ENCODE assay signal across 8 mouse cellular contexts in genomic region chr3:79947736-79948135, GRCm38 (mm10).
DNase-seq lines count a peak whose midpoint lies in the region; ATAC-seq and TF ChIP-seq lines count a peak whose summit lies in the region.
"Had no signal": no experiment of that assay in that cellular context is flagged by ENCODE, and none has a peak within 500 bp of the region (broad histone marks: within the 10 kb centered on the region; RNA-seq: fewer than 3 reads in every experiment).

No protein-coding gene starts in this region.

- no peaks in the 10 kb centered on the region for H3K27me3 ChIP-seq in lung, postnatal 0 days (replicated peaks; ENCODE audit: insufficient read depth, low read length)
- no peaks in the 10 kb centered on the region for H3K27me3 ChIP-seq in hindbrain, embryonic 14.5 days (ENCODE audit: control insufficient read depth, insufficient read depth, low read length)
- H3K27me3 ChIP-seq: neural tube, embryonic 15.5 days had no signal

- no peak for TF ChIP-seq CTCF in lung, postnatal 0 days (IDR thresholded peaks at IDR 0.05)
- no peak for TF ChIP-seq CTCF in layer of hippocampus, adult 2 months (conservative IDR thresholded peaks at IDR 0.05)

- H3K4me3 ChIP-seq in lung, postnatal 0 days (ENCODE audit: low read depth, low read length), result no peak overlapping the region
- H3K4me3 ChIP-seq in layer of hippocampus, adult 2 months, result no peak overlapping the region
- no peak overlapping the region for H3K4me3 ChIP-seq in hindbrain, embryonic 14.5 days (replicated peaks; ENCODE audit: low read length)
- H3K4me3 ChIP-seq: neural tube, embryonic 15.5 days had no signal

- TF ChIP-seq EP300 in lung, postnatal 0 days (IDR thresholded peaks at IDR 0.05), result no peak

- no peaks in the 10 kb centered on the region for H3K4me1 ChIP-seq in lung, postnatal 0 days (ENCODE audit: insufficient read depth, low read depth, low read length)
- H3K4me1 ChIP-seq in hindbrain, embryonic 14.5 days (replicated peaks; ENCODE audit: control insufficient read depth, insufficient read depth, low read length), result no peaks in the 10 kb centered on the region
- H3K4me1 ChIP-seq: neural tube, embryonic 15.5 days had no signal

- H3K27ac ChIP-seq in lung, postnatal 0 days (ENCODE audit: low read length), result no peak overlapping the region
- H3K27ac ChIP-seq in layer of hippocampus, adult 2 months, result no peak overlapping the region
- no peak overlapping the region for H3K27ac ChIP-seq in hindbrain, embryonic 14.5 days
- H3K27ac ChIP-seq: neural tube, embryonic 15.5 days had no signal

- ATAC-seq in lung, postnatal 0 days, result peak; percentile 82
- no peak for ATAC-seq in hindbrain, embryonic 14.5 days (ENCODE audit: low FRiP score)

- peak; percentile 97 for DNase-seq in adipocyte (ENCODE audit: low spot score)
- peak; percentile 17 for DNase-seq in gastrocnemius, adult 8-10 months (ENCODE audit: low spot score in 2 of 2)
- peak; percentile 34 to 54 for DNase-seq in heart, postnatal 36 days
- peak; percentile 76 for DNase-seq in lung, postnatal 0 days (ENCODE audit: low spot score)
- no peak for DNase-seq in layer of hippocampus, adult 2 months (ENCODE audit: low spot score in 2 of 2)
- DNase-seq in hindbrain, embryonic 14.5 days (ENCODE audit: low spot score), result no peak
- DNase-seq in MN1 (ENCODE audit: low spot score), result no peak

- 39% methylated on average over 1 of the region's 1 CpGs for WGBS in lung, postnatal 0 days
- 69% methylated on average over 1 of the region's 1 CpGs for WGBS in hindbrain, embryonic 14.5 days

- no peak overlapping the region for H3K4me2 ChIP-seq in lung, postnatal 0 days (replicated peaks; ENCODE audit: low read depth, low read length)
- H3K4me2 ChIP-seq in hindbrain, embryonic 14.5 days (replicated peaks), result no peak overlapping the region
- H3K4me2 ChIP-seq: neural tube, embryonic 15.5 days had no signal

- no peaks in the 10 kb centered on the region for H3K9me3 ChIP-seq in lung, postnatal 0 days (ENCODE audit: low read length)
- no peaks in the 10 kb centered on the region for H3K9me3 ChIP-seq in hindbrain, embryonic 14.5 days (ENCODE audit: control insufficient read depth, low read length)
- H3K9me3 ChIP-seq: neural tube, embryonic 15.5 days had no signal

- no peak overlapping the region for H3K9ac ChIP-seq in lung, postnatal 0 days (replicated peaks; ENCODE audit: low read depth)
- H3K9ac ChIP-seq in hindbrain, embryonic 14.5 days, result no peak overlapping the region
- H3K9ac ChIP-seq: neural tube, embryonic 15.5 days had no signal

- intact Hi-C loops in heart, postnatal 36 days (cut with DNase I), result loop anchor here (5.0 kb wide), 1 partner anchor 110 kb away; no protein-coding TSS in a partner anchor

- no peaks in the 10 kb centered on the region for H3K36me3 ChIP-seq in lung, postnatal 0 days (ENCODE audit: insufficient read depth, low read length)
- no peaks in the 10 kb centered on the region for H3K36me3 ChIP-seq in hindbrain, embryonic 14.5 days (replicated peaks; ENCODE audit: control insufficient read depth, insufficient read depth)
- H3K36me3 ChIP-seq: neural tube, embryonic 15.5 days had no signal

Comparison
In these comparisons a context has a peak if more than half of its experiments do, and no peak if none do; other contexts are left out.
1. DNase-seq: peak in adipocyte (single experiment), gastrocnemius, adult 8-10 months (2 of 2), heart, postnatal 36 days (2 of 2) and lung, postnatal 0 days (single experiment); none in layer of hippocampus, adult 2 months (0 of 2), hindbrain, embryonic 14.5 days (single experiment) and MN1 (single experiment).